Mouse (Mus musculus) lung, postnatal 0 days (tissue): ENCODE results near the gene Mxra7.

Source experiments
- CTCF ChIP-seq: IDR thresholded peaks from 2 replicates; pipeline ENCODE4 v1.5.1; 2016; ENCODE audit warnings: antibody characterized with exemption, mild to moderate bottlenecking
- EP300 ChIP-seq: IDR thresholded peaks from 2 replicates; pipeline ENCODE4 v1.6.1; 2016; ENCODE audit warnings: antibody characterized with exemption, mild to moderate bottlenecking, control low read depth

DNA sequence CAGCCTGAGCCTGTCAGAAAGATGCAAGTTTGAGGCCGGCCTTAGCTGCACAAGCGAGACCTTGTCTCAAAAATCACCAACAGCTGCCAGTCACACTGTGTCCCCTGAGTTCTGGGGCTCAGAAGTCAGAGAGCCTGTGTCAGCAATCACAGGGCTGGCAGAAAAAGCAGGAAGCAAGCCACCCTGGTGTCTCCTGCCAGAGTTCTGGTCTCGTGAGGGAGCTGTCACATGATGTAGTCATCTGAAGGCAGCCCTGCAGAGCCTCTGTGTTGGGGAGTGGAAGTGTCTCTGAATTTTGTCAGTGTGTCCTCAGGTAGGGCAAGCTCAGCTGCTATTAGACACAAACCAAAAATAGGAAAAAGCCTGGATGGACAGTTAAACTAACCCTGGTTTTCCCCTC lies 40.3 kb upstream of the Mxra7 start:
- TF ChIP-seq EP300 (no peak), CTCF (no peak)
